In genomic region chr14:105288529-105288928, GRCm38 (mm10) we compare ENCODE assay signal across 13 mouse cellular contexts. TPM values are rescaled to one million over a fixed set of nuclear protein-coding genes. Genes with fewer than 3 reads are reported as not detected.
DNase-seq lines count a peak whose midpoint lies in the region; ATAC-seq and TF ChIP-seq lines count a peak whose summit lies in the region.
"Had no signal": no experiment of that assay in that cellular context is flagged by ENCODE, and none has a peak within 500 bp of the region (broad histone marks: within the 10 kb centered on the region; RNA-seq: fewer than 3 reads in every experiment).

No protein-coding gene starts in this region.

- ATAC-seq in lung, postnatal 0 days: peak; percentile 54; the same call in 1 of the 2 replicates
- peak; percentile 60 for ATAC-seq in Patski
- ATAC-seq: midbrain, embryonic 13.5 days had no signal

- no peak for TF ChIP-seq CTCF in lung, postnatal 0 days (IDR thresholded peaks at IDR 0.05)
- TF ChIP-seq CTCF in lung, adult 2 months (IDR thresholded peaks at IDR 0.05; ENCODE audit: insufficient read depth, low read length): no peak
- no peak for TF ChIP-seq CTCF in Patski (IDR thresholded peaks at IDR 0.05)

- no peak overlapping the region for H3K4me2 ChIP-seq in lung, postnatal 0 days (replicated peaks; ENCODE audit: low read depth, low read length)
- H3K4me2 ChIP-seq: hindbrain, embryonic 14.5 days; lung, embryonic 15.5 days; midbrain, embryonic 13.5 days; neural tube, embryonic 12.5 days had no signal

- no peak for TF ChIP-seq EP300 in lung, postnatal 0 days (IDR thresholded peaks at IDR 0.05)

- peak; percentile 32 for DNase-seq in lung, postnatal 0 days (ENCODE audit: low spot score)
- no peak for DNase-seq in lung, adult 2 months
- no peak for DNase-seq in Patski (ENCODE audit: low read depth, low spot score)
- peak; percentile 59 for DNase-seq in lung, postnatal 36 days
- DNase-seq in thymus, postnatal 4 days: no peak
- DNase-seq in kidney, adult 11 months: no peak
- no peak for DNase-seq in cerebellum, adult 11-12 months
- DNase-seq: cerebellum, adult 11 months; spleen, adult 18-20 months had no signal

- POLR2A ChIA-PET in Patski (lab: Charles Lee): no interaction called here

- H3K9ac ChIP-seq in lung, postnatal 0 days (replicated peaks; ENCODE audit: low read depth): no peak overlapping the region
- H3K9ac ChIP-seq: hindbrain, embryonic 14.5 days; lung, embryonic 15.5 days; midbrain, embryonic 13.5 days; neural tube, embryonic 12.5 days had no signal

- TF ChIP-seq POLR2A in lung, adult 2 months (IDR thresholded peaks at IDR 0.05; ENCODE audit: borderline replicate concordance, extremely low read depth, low read depth, low read length): no peak

- in situ Hi-C loops in Patski (cut with MboI; ENCODE audit: low pct_unique_long_range_greater_than_20kb): no loop called here

- no peaks in the 10 kb centered on the region for H3K4me1 ChIP-seq in lung, postnatal 0 days (ENCODE audit: insufficient read depth, low read depth, low read length)
- no peaks in the 10 kb centered on the region; the same call in 1 of the 2 replicates for H3K4me1 ChIP-seq in lung, adult 2 months (ENCODE audit: control insufficient read depth, insufficient read depth, low read length)
- H3K4me1 ChIP-seq: lung, embryonic 15.5 days; midbrain, embryonic 13.5 days; neural tube, embryonic 12.5 days had no signal

- H3K4me3 ChIP-seq in lung, postnatal 0 days (ENCODE audit: low read depth, low read length): no peak overlapping the region
- no peak overlapping the region for H3K4me3 ChIP-seq in lung, adult 2 months (replicated peaks; ENCODE audit: extremely low read depth, low read depth, low read length)
- H3K4me3 ChIP-seq: lung, embryonic 15.5 days; midbrain, embryonic 13.5 days; neural tube, embryonic 12.5 days had no signal

- 0 out of 2 replicates have a peak, but pooled peaks cover 3% of the 10 kb centered on the region for H3K36me3 ChIP-seq in lung, postnatal 0 days (ENCODE audit: insufficient read depth, low read length)

- H3K9me3 ChIP-seq in lung, postnatal 0 days (ENCODE audit: low read length): no peaks in the 10 kb centered on the region
- H3K9me3 ChIP-seq: lung, embryonic 15.5 days; midbrain, embryonic 13.5 days; neural tube, embryonic 12.5 days had no signal

- no peaks in the 10 kb centered on the region for H3K27me3 ChIP-seq in lung, postnatal 0 days (replicated peaks; ENCODE audit: insufficient read depth, low read length)
- H3K27me3 ChIP-seq in Patski: no peaks in the 10 kb centered on the region
- H3K27me3 ChIP-seq: lung, embryonic 15.5 days; midbrain, embryonic 13.5 days; neural tube, embryonic 12.5 days had no signal

- H3K27ac ChIP-seq in lung, postnatal 0 days (ENCODE audit: low read length): no peak overlapping the region
- H3K27ac ChIP-seq: hindbrain, embryonic 14.5 days; lung, embryonic 15.5 days; midbrain, embryonic 13.5 days; neural tube, embryonic 12.5 days had no signal

- 88% methylated on average over 4 of the region's 4 CpGs for WGBS in lung, postnatal 0 days
- WGBS in lung, adult 2 months: 79% methylated on average over 4 of the region's 4 CpGs

- CTCF ChIA-PET in Patski (lab: Charles Lee): interaction anchor here (1.2 kb wide), 1 partner anchor 14 kb away, joined by 3 read pairs; no protein-coding TSS in a partner anchor

RNA-seq across cellular contexts. Expression of gene Ndfip2, which starts 30.2 kb away (rescaled TPM):
- 76.7 and 81.0 TPM in 2 replicates for polyA plus RNA-seq in lung, postnatal 0 days (2015; fragmentation: Nextera tagmentation; extraction: Ambion mirVana)
- polyA plus RNA-seq in lung, adult 2 months (2012; rRNA removed): 42.9 and 43.0 TPM in 2 replicates
- polyA plus RNA-seq in Patski (2021): 88.4 TPM

Comparison
In these comparisons a context has a peak if more than half of its experiments do, and no peak if none do; other contexts are left out.
1. DNase-seq: peak in lung, postnatal 0 days (single experiment) and lung, postnatal 36 days (single experiment); none in lung, adult 2 months (single experiment), Patski (single experiment), thymus, postnatal 4 days (single experiment), kidney, adult 11 months (single experiment) and cerebellum, adult 11-12 months (single experiment).